Mouse (Mus musculus) yolk sac, embryonic 10.5 days (tissue): ENCODE results near the gene Mfsd8.
A peak's percentile ranks its signal among the peaks of the same experiment; 100 is the strongest.
"Not testable (repeated sequence)": the region's sequence is repeated elsewhere in the genome, so short reads cannot be mapped to it uniquely, and the experiment has no call there.

Source experiments
- DNase-seq: peaks from one replicate; pipeline ENCODE4 v3.0.0-alpha.2; 2017; ENCODE audit warnings: low spot score

Gene Mfsd8

DNA sequence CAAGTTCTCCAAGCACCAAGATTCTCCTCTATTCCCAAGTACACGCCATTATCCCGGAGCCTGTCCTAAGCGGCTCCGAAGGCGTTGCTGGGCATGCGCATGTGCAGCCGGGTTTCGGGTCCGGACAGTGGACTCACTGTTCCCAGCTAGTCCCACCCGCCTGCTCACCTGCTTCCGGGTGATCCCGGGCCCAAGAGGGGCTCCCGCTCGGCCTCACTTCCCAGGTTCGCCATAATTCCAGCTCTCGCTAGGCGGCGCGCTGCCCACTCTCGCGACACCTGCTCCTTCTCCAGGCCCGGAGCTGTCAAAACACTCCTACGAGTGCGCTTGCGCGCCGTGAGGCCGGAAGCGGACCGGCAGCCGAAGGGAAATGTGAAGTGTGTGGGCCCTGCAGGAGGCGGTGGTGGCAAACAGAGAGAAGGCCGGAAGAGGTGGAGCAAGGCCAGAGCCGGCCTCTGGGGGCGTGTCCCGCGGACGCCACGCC is at the start of gene Mfsd8:
Mfsd8 (minus strand) TSS at position 414 of the 484 bp plus-strand sequence.
- peak; percentile 99 for DNase-seq

DNA sequence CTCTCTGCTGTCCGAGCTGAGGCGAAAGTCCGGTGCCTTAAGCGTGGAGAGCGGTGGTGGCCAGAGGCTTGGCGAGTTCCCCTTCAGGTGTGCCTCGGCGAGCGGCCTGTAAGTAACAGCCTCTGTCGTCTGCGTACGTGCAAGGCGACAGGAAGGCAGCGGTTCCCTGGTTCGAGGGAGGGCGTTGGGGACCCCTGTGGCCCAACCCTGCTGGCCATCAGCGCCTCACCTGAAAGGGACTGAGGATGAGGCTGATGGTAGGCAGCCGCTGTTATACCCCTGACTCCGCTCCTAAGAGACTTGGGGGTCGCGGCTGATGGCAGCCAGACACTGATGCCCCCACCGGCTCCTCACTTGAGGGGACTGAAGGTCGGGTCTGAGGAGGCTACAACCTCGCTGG is 47.6 kb upstream of the Mfsd8 start:
- peak; percentile 51 for DNase-seq

DNA sequence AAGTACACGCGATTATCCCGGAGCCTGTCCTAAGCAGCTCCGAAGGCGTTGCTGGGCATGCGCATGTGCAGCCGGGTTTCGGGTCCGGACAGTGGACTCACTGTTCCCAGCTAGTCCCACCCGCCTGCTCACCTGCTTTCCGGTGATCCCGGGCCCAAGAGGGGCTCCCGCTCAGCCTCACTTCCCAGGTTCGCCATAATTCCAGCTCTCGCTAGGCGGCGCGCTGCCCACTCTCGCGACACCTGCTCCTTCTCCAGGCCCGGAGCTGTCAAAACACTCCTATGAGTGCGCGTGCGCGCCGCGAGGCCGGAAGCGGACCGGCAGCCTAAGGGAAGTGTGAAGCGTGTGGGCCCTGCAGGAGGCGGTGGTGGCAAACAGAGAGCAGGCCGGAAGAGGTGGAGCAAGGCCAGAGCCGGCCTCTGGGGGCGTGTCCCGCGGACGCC is 47.2 kb upstream of the Mfsd8 start:
- DNase-seq, result peak; percentile 99

DNA sequence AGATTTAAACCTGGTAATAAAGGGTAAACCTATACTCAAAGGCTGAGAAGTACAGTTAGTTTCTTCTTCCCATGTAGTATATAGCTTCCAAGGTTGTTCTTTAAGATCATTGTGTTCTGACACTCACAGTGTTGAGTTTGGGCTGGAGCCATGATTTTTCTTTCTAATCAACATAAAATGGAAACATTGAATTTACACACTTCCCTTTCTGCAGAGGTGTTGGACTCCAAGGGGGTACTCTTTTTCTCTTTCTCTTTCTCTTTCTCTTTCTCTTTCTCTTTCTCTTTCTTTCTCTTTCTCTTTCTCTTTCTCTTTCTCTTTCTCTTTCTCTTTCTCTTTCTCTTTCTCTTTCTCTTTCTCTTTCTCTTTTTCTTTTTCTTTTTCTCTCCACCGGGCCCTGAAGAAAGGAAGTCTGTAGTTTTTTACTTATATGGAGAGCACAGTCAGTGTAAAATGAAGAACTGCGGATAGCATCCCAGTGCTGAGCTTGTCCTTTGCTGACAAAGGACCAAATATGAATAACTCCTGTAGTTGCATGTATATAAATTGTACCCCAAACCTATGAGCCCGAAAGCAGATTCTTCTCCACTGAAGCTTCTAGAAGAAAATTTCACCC is 6.5 kb upstream of the Mfsd8 start:
- DNase-seq, result not testable (repeated sequence)

DNA sequence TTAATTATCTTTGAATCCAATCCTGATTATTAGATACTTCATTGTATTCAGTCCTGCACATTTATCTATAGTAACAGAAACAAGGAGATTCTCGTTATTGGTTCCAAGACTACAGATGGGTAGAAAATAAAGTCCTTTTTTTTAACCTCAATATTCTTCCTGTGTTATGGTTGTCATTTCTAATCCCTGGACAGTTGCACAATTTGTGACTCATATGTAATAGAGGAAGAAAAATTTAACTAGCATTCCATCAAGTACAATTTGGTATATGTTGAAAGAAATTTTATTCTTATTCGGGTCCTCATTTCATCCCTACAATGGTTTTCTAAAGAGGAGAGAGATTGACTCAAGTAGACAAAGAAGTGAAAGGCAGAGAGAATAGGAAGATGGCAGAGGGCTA is 1.2 kb upstream of the Mfsd8 start:
- not testable (repeated sequence) for DNase-seq

DNA sequence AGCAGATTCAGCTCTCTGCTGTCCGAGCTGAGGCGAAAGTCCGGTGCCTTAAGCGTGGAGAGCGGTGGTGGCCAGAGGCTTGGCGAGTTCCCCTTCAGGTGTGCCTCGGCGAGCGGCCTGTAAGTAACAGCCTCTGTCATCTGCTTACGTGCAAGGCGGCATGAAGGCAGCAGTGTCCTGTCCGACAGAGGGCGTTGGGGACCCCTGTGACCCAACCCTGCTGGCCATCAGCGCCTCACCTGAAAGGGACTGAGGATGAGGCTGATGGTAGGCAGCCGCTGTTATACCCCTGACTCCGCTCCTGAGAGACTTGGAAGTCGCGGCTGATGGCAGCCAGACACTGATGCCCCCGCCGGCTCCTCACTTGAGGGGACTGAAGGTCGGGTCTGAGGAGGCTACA is 332 bp upstream of the Mfsd8 start:
- peak; percentile 72 for DNase-seq

DNA sequence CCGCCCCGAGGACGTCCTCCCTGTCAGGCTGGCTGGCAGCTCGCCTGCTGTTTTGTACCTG is 101 bp upstream of the Mfsd8 start, which contains the start of gene Abhd18:
Abhd18 (plus strand) TSS at position 14 of the 61 bp plus-strand sequence.
- not testable (repeated sequence) for DNase-seq

DNA sequence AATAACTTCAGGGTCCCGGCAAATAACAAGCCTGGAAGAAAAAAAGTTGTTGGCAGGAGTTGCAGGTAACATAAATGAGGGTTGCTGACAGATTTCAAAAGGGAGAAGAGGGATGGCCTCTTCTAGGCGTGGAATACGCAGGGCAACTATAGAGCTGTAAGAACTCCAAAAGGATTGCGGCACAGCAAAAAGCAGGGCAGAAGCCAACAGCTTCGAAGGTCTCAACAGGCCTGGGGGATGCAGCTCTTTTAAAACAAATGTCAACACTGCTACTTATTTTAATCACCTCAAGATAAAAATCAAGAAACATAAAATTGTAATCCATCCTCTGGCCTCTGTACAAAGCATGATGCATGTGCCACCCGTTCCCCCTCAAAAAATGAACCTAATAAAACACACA is 1.2 kb downstream of the Mfsd8 start:
- not testable (repeated sequence) for DNase-seq

DNA sequence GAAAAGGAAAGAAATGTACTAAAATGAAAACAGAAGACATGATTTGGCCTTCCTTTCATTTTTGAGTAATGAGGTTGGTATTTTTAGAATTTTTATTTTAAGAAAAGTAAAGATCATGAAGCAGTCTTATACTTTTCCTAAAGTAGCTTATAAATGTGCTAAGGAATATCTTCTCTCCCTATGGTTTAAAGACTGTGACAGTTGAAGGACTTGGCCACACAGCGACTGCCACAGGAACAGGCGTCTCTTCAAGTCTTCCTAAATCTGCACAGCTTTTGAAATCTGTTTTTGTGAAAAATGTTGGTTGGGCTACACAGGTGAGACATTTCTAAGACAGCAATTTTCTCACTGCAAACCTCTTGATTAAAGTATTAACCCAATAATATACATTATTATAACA is 33.4 kb downstream of the Mfsd8 start:
- no peak for DNase-seq

DNA sequence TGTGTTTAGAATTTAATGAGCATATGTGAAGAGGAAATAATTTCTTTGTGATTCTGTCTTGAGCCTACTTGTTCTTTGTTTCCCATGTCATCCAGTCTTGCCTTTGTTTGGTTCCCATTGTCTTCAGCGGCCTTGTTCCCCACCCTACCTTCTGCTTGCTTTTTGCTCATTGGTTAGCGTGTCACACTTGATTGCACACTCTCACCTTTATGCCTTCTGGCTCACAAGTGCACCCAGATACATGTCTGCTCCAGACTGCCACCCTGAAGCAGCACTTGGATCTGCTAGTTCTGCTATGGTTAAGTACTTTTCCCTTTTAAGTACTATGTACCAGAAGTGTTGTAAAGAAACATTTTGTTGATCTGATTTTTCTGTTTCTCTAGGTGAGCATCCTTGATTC is 36.8 kb downstream of the Mfsd8 start:
- DNase-seq, result no peak

DNA sequence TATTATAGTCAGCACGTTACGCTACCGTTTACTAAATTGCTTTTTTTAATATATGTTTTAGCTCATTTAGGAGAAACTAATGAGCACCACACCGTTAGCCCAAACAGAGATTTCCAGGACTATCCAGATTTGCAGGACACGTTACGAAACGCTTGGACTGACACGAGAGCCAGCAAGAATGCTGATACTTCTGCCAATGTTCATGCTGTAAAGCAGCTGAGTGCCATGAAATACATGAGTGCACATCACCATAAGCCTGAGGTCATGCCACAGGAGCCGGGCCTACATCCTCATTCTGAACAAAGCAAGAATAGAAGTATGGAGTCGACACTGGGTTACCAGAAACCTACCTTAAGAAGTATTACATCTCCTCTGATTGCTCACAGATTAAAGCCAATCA is 38.0 kb downstream of the Mfsd8 start:
- no peak for DNase-seq

DNA sequence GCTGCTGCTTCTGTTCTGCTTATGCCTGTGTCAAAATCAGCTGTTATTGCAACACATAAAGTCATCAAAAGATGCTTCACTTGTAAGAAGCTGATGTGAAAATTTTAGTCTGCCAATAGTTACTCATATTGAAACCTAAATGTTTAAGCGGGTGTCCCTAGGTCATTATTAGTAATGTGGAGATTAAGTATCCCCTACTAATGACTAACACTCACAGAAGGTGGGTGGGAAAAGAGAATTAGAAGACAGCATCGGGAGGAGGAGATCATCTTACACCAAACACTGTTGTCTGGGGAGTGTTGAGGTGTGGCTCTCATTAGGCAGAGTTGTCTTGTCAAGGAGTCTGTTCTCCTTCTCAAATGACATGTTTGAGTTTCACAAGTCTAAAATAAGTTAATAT is 39.8 kb downstream of the Mfsd8 start:
- DNase-seq, result no peak

DNA sequence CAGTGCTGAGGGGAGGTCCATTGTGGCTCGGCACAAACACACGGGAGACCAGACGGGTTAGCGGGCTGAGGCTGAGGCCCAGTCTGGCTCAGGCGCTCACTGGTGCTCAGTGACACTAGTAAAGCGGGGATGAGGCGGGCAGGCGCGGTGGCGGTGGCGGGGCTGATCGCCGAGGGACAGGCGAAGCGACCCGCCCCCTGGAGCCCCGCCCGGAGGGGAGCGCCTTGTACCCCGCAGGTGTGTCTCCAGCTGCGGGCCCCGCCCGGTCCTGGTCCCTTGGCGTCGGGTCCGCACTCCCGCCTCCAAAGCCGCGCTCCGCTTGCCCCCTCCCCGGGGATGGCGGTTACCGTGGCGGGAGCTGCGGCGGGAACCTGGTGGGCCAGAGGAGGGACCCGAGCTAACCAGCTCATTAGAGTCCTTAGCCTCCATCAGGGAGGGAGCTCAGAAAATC is 46.3 kb downstream of the Mfsd8 start:
- DNase-seq, result peak; percentile 80

DNA sequence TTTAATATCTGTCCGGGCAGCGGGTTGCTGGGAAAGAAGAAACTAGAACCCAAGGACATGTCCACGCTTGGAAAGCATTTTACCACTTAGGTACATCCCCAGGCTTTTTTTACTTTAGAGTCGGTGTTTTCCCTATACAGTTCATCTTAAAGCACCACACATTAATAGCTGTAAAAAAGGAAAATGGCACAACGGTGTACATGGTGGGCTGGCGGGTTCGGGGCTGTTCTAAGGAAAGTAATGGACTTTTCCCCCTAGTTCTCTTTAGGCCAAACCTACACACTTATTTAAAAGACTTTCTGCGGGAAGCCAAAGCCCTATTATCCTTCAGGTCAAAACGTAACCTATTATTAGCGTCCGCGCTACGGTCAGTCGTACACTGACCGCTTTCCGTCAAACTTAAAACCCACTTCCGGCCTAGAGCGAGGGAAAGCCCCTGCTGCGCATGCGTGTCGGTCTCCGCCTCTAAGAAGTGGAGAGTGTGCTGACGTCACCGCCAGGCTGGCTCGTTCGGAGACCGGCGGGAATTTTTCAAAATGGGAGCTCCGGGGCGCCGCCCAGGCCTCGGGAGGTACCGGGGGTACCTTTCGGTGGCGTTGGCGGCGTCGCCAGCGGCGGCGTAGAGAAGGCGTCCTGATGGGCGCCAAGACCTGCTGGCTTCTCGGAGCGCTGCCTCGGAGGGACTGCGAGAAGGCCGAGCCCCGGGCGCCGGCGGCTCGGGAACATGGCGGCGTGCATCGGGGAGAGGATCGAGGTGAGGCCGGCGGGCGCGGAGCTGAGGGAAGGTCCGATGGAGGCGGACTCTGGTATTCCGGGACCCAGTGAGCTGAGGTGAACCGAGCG is 46.9 kb downstream of the Mfsd8 start, which contains the start of gene Plk4:
Plk4 (plus strand) TSS at position 490 of the 843 bp plus-strand sequence.
- peak; percentile 94 for DNase-seq

DNA sequence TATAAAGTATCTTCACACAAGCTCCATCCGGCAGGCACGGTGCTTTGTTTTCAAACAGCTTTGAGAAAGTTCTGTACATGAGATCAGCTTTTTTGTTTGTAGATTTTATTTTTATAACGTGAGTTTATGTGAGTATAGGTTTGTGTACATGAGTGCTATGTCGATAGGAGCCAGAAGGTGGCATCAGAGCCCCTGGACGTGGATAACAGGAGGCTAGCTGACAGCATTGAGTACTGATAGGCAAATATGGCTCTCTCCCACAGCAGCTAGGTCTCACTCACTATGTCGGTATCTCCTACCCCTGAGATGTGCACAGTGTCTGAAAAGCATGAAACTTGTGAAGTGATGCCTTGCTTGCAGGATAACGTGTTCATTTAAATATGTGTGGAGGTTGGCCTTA is 48.2 kb downstream of the Mfsd8 start:
- peak; percentile 27 for DNase-seq

DNA sequence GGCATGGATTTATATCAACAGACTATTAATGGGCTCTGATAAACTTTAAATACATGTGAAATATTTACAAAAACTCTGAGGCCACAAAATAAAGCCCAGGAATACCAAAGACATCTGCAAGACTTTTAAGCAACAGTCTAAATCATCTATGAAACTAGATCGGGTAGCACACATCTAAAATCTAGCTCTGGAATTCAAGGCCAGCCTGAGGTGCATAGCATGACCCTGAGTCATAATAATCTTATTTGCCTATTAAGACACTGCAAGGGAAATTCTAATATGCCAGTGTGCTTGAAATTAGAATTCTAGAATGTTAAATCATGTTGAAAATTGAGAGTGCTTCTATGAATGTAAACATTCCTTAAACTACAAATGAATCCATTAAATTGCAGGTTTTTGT is 48.6 kb downstream of the Mfsd8 start:
- no peak for DNase-seq

DNA sequence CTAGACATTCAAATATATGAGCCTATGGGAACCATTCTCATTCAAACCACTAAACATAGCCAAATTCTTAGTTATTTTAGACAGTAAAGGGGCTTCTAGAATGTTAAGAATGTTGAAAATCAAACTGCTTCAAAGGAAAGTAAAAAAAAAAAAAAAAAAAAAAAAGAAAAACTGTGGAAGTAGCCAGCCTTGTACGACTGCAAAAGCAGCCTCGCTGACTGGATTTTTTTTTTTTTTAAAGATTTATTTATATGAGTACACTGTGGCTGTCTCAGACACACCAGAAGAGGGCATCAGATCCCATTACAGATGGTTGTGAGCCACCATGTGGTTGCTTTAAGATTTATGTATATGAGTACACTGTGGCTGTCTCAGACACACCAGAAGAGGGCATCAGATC is 52.9 kb downstream of the Mfsd8 start:
- no peak for DNase-seq
